Mouse (Mus musculus) WW6 (cell line): ENCODE data around the gene Tmem132c.

ENCODE experiments used
- DNase-seq: peaks from one replicate; pipeline ENCODE4 v3.0.0-alpha.2; 2013; ENCODE audit warnings: low read depth, low spot score

Tmem132c gene

DNA sequence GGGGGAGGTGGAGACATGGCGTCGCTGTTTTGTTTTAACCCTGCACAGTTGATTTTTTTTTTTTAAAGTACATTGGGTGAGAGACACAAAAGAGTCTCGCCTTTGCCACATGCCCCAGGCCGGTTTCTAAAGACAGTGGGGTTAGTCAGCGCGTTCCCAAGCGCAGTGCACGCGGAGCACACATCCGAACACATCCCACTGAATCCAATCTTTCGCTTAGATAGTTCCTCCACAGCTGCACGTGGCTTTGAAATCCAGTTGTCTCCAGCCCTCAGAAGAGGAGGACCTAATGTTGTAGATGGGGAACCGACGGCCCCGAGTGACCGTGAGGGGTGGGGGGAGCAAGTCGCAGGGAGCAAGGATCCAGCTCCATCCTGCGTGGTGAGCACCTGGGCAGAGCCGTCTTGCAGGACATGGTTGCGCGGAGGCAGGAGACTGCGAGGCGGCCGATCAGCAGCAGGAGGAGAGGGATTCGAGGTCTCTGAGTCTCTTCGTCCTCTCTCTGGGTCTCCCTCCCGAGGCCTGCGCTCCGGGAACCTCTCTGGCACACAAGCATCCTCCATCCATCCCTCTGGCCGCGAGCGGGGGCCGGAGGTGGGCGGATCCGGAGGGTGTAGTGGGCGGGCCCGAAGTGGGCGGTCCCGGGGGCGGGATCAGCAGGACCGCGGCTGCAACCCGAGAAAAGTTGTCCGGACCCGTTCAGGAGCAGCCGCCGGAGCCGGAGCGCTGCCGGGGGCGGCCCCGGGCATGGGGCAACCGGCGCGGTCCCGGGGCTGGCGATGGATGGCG is at the start of gene Tmem132c:
Gene Tmem132c (plus strand): TSS at position 673 of the 789 bp plus-strand sequence.
- peak; percentile 74 for DNase-seq

DNA sequence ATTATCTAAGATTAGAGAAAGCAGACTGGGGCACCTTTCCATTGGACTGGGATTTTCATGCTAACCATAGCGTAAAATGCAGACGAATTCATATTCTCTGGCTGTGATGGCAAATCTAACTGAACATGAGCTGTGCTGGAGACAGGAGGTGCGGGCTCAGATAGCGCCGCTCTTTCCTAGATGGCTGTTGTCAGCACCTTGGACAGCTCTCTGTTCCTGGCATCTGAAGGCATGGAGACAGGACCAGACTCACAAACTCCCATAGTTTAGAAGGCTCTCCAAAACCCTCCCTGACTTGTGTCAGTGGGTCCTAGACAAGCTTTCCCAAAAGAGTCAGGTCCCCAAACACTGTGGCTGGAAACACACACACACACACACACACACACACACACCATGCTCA is 49.7 kb upstream of the Tmem132c start:
- DNase-seq: no peak

DNA sequence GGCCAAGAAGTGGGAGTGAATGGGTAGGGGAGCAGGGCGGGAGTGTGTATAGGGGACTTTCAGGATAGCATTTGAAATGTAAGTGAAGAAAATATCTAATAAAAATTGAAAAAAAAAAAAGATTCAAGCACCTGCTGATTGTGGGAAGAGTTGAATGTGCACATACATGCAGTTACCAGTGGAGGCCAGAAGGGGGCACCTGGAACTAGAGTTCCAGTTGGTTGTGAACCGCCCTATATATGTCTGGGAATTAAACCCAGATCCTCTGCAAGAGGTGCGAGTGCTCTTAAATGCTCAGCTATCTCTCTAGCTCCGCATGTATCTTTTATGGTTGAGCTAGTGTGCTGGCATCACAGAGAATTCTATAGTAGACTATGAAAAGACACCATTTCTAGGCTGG is 42.8 kb upstream of the Tmem132c start:
- no peak for DNase-seq

DNA sequence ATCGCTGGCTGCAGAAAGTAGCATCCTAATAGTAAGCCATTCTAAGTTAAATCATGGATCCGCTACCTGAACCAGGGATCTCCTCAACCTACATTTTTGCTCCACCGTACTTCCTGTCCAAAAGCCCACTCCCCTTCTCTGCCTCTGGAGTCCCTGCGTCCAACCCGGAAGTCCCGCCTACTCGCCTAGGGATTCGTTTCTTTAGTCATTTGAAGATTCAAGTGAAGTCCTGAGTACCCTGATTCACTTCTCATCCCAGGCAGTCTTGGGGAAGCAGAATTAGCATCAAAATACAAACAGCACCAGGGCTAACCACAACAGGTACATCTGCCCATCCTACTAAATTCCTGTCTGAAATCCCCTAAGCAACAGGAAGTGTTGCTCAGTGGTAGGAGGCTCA is 36.7 kb upstream of the Tmem132c start:
- no peak for DNase-seq

DNA sequence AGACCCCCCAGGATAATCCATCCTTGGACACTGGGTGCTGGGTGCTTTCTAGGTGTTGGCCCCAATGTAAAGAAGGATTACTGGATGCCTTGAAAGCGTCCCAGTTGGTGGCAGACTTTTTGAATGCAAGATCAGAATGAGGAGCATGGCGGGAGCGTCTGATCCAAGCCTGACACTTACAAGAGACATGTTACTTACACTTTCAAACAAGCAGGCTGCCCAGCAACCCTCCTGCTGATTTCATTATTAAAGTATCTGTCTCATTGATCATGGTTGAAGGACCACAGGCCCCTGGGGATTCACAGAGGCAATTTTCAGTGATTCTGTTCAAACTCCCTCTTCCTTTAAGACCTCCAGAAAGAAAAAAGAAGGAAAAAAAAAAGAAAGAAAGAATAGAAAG is 25.2 kb upstream of the Tmem132c start:
- no peak for DNase-seq

DNA sequence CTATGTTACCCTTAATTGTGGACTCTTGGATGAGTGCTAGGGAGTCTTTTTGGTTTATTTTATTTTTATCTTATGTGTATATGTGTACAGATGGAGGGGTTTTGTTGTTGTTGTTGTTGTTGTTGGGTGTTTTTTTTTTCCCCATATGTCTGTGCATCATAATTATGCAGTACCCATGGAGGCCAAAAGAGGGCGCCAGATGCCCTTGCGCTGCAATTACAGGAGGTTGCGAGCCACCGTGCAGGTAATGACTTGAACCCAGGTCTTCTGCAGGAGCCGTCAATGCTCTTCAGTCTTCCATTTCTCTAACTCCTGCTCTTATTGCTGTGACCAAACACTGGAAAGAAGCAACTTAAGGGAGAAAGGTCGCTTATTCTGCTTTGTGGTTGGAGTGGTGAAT is 23.9 kb upstream of the Tmem132c start:
- DNase-seq: no peak

DNA sequence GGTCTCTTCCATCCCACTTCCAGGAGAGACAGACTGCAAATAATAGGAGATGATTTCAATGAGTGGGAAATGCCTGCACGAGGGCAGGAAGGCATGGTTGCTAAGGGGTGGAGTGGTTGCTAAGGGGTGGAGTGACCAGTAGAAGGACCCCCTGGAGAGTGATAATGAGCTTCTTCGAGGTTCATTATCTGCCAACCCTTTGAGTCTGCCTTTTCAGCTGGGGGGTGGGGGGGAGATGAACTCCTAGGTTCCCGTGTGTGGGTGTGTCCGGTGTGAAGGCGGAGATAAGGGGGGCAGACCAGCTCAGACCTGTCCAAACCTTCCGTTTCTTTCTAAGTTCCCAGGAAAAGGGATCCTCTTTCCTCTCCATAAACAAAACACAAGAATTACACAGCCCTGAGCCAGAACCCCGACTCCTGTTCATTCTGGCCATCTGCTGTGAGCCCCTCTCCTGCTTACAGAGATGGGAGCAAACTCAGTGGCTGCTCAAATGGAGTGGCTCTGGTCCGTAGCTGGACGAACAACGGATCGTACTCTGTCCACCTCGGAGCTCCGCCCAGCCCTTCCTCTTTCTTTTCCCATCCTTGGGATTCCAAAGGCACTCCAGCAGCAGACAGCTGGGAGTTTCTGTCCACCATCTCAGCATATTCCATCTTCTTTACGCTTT is 13.5 kb upstream of the Tmem132c start:
- DNase-seq: peak; percentile 60

DNA sequence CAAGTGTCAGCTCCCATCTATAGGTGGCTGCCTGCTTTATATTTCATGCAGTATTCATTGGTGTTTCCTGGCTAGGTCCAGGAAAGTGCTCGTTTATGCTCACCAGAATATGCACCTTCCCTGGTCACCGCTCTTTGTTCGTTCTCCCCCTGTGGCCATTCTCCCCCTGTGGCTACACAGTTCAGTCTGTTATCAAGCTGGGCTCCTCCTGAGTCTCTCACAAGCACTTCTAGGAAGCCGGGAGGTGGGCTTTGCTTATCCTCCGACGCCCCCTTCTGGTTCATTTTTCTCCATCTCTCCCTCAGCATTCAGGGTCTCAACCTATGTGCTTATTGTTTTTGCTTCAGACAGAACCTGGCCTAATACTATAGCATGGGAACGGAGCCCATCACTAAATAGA is 6.9 kb upstream of the Tmem132c start:
- no peak for DNase-seq

DNA sequence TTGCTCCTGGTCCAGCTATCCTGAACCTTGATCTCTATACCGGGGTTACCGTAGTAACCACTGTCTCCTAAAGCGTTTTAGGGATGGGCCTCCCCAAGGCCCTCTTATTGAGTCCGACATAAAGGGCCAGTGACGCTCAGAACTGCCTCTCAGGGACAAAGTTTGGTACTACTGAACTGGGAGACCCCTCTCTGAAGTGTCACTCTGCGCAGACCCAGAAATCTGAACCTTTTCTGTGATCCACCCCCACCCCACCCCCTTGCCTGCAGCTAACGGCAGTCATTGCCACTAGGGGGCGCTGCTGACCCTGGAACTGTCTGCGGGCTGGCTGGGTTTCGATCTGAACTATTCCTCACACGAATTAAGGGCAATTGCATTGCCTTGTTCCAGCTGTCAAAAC is 6.4 kb upstream of the Tmem132c start:
- peak; percentile 39 for DNase-seq

DNA sequence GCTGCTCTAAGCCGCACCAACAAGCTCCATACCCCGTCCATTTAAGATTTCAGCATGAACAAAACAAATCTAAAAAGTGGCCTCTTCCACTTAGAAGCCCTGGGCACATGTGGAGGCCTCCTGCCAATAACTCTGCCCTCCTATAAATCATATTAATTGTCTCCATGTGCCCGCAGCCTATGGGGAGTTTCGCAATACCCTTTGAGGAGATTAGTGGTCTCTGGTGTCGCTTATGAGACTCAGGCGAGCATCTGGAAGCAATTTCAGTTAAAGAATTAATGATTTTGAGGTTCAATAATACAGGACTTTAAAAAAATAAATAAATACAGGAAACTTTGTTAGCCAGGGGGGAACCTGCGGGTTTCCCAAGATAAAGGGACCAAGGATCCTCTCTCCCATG is 1.9 kb upstream of the Tmem132c start:
- DNase-seq: no peak

DNA sequence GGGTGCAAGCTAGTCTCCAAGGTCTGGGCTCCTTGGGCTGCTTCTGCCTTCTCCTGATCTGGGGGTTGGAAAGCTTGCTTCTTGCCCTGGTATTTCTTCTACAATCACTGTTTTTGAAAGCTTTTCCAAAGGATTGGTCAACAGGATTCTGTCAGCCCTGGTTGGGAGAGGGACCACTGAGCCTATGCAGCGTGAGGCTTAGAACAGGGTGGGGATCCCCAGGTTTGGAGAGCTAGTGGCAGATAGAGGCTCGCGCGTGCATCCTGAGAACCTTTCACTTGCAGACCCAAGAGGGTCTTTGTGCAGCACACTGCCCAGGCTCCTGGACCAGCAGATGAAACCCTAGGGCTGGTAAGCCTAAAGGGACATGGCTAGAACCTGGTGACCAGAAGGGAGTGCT is 962 bp upstream of the Tmem132c start:
- DNase-seq: no peak

DNA sequence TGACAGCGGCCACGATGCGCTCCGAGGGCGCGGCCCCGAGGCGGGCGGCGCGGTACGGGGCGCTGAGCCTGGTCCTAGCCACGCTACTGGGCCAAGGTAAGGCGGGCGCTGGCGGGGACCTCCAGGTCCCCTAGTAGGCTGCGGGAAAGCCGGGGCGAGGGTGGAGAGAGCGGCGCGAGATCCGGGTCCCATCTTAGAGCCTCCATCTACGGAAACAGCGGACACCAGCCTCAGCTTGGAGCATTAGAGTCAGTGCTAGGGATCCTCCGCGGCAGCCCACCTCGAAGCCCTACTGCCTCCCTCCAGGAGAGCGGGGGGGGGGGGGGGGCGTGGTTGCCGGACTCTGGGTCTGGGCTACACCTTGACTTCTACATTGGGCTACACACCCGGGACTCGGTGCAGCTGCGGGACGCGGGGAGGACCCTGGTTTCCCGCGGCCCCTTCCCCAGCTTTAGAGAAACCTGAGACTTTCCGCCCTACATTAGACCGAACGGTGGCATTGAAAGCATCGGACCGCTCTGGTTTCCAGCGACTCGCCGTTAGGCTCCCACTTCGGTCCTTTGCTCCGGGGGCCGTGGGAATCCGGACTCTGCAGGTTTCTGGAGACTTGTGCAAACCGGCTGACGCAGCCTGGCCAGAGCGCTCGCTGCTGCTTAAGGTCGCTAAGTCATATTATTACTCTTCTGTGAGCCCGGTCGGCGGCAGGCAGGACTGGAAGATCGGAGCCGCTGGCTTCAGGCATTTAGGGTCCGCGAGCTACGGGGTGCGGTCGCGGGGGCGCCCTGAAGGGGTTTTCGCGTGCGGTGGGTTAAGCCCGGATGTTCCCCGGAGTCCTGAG is 536 bp downstream of the Tmem132c start:
- DNase-seq: peak; percentile 29

DNA sequence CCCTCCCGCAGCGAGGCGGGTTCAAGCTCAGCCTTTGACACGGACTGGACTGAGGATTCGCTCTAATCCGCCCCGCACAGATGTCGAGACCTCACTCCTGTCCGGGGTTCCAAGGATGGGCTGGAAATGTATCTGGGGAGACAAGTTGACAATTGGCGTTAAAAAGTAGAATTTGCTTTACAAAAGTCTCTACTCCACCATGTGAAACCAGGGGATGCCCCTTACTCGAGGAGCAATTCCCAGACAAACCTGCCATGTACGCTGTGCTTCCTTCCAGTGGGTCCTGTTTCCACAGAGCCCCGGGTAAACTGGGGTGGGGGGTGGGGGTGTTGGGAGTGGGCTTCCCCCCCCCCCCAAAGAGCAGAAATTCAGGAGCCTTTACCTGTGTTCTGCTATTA is 1.2 kb downstream of the Tmem132c start:
- DNase-seq: no peak

DNA sequence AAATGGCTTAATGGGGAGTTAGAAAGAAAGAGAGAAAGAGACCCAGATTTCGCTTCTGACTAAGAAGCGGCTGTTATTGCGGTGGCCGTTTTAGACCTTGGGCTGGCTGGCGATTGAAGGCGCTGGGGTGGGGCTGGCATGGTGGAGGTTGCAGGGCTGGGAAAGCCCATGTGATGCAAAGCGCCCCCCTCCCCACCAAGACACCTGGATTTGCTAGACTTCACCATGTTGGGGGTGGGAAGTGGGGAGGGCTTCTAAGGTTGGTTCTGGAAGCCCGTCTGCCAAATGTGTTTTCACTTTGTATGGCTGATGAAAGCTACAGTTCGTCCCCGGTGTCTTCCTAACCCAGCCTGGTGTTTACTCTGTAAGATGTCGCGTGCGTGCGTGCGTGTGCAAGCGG is 1.6 kb downstream of the Tmem132c start:
- no peak for DNase-seq

DNA sequence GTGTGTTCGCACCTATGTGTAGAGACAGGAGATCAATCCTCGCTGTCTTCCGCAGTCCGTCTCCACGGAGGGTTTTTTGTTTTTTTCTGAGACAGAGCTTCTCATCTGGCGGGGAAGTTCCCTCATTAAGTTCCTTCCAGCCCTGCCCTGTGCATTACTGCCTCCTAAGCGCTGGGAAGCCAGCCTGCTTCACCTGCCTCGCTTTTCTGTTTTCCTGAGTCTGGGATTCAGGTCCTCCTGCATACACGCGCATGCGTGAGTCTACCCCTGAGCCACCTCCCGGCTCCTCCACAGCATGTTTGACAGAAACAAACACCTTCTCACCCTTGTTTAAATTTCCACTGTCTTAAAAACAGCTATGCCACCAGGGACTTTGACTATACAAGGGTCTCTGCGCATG is 2.0 kb downstream of the Tmem132c start:
- DNase-seq: no peak

DNA sequence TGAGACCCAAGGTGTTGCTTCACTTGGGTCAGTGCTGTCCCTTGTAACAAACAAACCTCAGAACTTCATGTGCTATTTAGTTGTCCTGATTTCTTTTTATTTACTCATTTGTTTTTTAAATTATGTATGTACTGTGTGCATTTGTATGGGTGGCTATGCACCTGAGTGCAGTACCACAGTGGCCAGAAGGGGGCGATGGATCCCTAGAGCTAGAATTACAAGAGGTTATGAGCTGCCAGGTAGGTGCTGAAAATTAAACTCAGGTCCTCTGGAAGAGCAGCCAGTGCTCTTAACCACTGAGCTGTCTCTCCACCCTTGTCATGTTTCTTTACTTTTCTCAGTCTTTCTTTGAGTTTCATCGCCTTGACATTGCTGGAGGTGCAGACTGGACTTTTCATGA is 11.7 kb downstream of the Tmem132c start:
- no peak for DNase-seq

DNA sequence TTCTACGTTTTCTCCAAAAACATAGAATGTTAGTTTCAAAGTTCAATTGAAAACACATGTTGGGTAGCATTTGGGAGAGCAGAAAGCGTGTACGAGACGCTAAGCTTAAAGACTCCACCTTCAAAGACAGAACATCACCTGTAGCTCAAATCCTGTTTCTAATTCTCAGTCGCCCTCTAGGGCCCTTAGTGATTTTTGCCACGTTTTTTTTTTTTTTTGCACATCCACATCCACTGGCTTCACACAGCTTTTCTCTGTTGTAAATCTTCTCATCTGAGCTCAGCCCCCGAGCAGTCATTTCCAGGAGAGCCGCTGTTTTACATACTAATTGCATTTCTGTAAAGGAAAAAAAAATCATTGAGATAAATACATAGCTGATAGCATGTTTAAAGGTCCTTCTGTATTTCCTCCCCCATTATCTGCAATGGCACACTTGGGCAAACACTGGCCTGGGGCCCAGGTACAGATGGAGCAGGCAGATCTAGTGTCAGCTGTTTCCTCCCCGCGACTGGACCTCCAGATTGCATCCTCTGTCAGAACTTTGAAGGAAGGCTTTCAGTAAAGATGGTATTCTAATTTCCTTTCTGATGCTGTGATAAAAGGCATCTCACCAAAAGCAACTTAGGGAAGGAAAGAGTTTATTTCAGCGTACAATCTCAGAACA is 15.5 kb downstream of the Tmem132c start:
- no peak for DNase-seq

DNA sequence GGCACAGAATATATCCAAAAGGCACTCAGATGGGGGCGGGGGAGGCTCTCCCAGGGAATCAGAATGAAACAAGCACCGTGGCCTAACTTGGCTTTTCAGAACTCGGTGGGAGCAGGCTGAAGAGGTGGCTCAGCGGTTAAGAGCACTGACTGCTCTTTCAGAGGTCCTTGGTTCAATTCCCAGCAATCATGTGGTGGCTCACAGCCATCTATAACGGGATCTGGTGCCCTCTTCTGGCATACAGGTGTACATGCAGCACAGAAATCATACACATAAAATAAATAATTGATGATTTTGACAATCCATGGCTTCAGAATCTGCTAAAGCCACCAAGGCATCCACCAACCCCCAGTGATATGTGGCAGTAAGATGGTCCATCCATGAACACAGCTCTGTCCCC is 20.5 kb downstream of the Tmem132c start:
- no peak for DNase-seq

DNA sequence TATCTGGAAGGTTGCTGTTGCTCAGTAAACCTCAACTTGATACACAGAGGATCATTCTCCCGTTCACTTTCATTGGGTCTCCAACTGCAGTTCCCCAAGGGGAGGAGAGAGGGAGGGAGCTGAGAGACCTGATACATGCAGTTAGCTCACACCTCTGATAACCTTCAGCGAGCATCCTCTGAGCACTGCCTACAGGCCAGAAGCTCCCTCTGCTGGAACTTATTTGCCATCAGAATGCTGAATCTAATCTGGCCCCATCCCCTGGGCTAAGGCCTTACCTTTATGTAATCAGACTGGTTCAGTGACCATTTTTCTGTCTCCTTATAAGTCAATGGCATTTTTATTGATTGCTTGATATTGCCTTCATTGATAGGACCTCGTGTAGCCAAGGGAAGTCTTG is 29.5 kb downstream of the Tmem132c start:
- DNase-seq: no peak

DNA sequence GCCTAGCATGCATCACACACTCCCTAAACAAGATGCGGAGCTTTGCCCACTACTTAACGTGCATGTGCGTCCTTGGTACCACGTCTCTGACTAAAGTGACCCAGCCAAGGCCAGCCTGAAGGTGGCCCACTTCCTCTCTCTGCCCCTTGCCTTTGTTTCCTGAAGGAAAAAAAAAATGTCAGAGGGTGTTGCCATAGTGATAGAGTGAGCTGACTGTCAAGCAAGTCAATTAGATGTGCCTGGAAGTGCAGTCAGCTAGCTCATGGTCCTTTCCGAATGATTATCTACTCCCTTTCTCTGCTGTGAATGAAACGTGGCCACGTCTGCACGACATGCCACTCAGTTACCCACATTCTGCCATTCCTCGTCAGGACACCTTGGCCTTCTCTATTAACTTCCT is 37.9 kb downstream of the Tmem132c start:
- DNase-seq: no peak

DNA sequence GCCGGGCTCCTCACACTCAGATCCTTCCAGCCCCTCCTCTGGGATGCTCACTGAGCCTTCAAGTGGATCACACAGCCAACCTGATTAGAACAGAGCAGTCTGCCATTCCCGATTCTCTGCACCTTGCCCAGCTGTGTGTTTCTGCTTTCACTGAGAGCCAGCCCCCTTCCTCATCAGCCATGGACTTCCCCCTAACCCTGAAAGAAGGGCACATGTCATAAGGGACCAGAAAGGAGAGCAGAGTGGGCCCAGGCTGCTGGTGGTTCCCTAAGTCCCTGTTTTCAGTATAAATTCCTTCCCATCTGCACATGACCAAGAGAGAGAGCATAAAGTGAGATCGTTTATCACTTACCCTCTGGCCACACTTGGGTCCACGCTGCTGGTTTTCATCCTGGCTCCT is 39.6 kb downstream of the Tmem132c start:
- no peak for DNase-seq

DNA sequence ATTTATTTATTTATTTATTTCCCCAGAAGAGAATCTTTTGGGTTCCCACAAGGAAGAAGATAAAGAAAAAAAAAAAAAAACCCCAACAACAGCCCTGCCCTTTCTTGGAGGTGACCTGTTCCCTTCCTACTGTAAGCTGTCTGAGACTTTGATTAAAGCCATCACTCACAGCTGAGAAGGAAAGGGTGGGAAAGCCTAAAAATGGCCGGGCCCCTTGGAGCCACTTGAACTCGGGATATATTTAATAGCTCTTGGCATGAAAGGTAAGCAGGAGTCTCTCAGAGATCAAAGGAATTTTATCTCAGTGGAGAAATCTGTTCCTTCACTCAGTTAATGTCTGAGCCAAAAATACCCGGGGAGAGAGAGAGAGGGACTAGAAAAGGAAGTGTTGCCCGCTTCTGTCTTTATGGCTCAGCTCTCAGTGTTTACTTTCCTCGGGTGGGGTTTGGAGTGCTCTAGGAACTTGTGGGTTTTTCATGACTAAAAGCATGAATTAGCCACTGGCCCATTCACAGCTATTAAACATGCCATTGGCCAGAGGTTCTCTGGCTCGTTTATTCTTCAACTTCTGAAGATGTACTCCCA is 41.0 kb downstream of the Tmem132c start:
- DNase-seq: no peak
